Mouse (Mus musculus) CH12.LX (cell line): ENCODE measurements around the gene Ppm1l. TPM values are rescaled to one million over a fixed set of nuclear protein-coding genes. Genes with fewer than 3 reads are reported as not detected.

Experiments used
- DNase-seq: peaks from one replicate; pipeline ENCODE4 v3.0.0-alpha.2; 2013; ENCODE audit errors: extremely low read depth
- H3K27ac ChIP-seq: 2 replicates; pipeline ENCODE4 v1.5.1; 2012; ENCODE audit warnings: low read depth, mild to moderate bottlenecking, control low read depth, moderate library complexity; ENCODE audit not compliant: insufficient read depth
- H3K27me3 ChIP-seq: replicated peaks from 2 replicates; pipeline ENCODE3; 2012; ENCODE audit warnings: inconsistent platforms
- H3K36me3 ChIP-seq, 2 experiments: replicated peaks in 1 of 2; 2 replicates each; pipeline versions ENCODE3 to v1.6.1; 2012; ENCODE audit warnings: inconsistent platforms in 1 of 2, low read length in 1 of 2, mild to moderate bottlenecking in 1 of 2, mixed read lengths in 1 of 2, moderate library complexity in 1 of 2; ENCODE audit not compliant: control insufficient read depth in 1 of 2, insufficient read depth in 1 of 2
- H3K4me1 ChIP-seq, 2 experiments: 2 replicates each; pipeline ENCODE4 v1.6.1; 2012; ENCODE audit warnings: inconsistent platforms in 1 of 2, moderate library complexity in 1 of 2; ENCODE audit not compliant: insufficient read depth in 2 of 2, control insufficient read depth in 1 of 2
- H3K4me2 ChIP-seq: 2 replicates; pipeline ENCODE4 v1.6.1; 2012; ENCODE audit warnings: low read depth, mild to moderate bottlenecking, control low read depth; ENCODE audit not compliant: poor library complexity, insufficient read depth, severe bottlenecking
- H3K4me3 ChIP-seq, 3 experiments: fragments of 150-350 bp in 1 of 3; sonication (generic) in 1 of 3; replicated peaks in 1 of 3; 2 replicates each; pipeline versions ENCODE3 to v1.5.1; 2011 to 2012; ENCODE audit warnings: low read depth in 2 of 3, low read length in 2 of 3, mild to moderate bottlenecking in 2 of 3, moderate library complexity in 2 of 3, control low read depth in 1 of 3, improper control_type of control experiment in 1 of 3, inconsistent platforms in 1 of 3, mixed read lengths in 1 of 3; ENCODE audit not compliant: poor library complexity in 1 of 3
- H3K79me2 ChIP-seq: replicated peaks from 2 replicates; pipeline ENCODE4 v1.6.1; 2012; ENCODE audit warnings: mild to moderate bottlenecking, moderate library complexity; ENCODE audit not compliant: control insufficient read depth, poor library complexity, insufficient read depth, severe bottlenecking; ENCODE audit errors: extremely low read depth
- H3K9ac ChIP-seq: 2 replicates; pipeline ENCODE4 v1.6.1; 2012; ENCODE audit warnings: low read depth, mild to moderate bottlenecking, control low read depth, moderate library complexity; ENCODE audit not compliant: insufficient read depth
- H3K9me3 ChIP-seq: replicated peaks from 2 replicates; pipeline ENCODE3; 2012; ENCODE audit warnings: low read length, inconsistent platforms, mixed read lengths
- BHLHE40 ChIP-seq: IDR thresholded peaks from 2 replicates; pipeline ENCODE4 v1.6.1; 2011; ENCODE audit warnings: mild to moderate bottlenecking, low read depth, low read length, improper control_type of control experiment
- CHD1 ChIP-seq: IDR thresholded peaks from 2 replicates; pipeline ENCODE4 v1.6.1; 2012; ENCODE audit warnings: low read depth, low read length, improper control_type of control experiment, inconsistent platforms
- CHD2 ChIP-seq: IDR thresholded peaks from 2 replicates; pipeline ENCODE4 v1.6.1; 2011; ENCODE audit warnings: low read length, improper control_type of control experiment
- CTCF ChIP-seq, 2 experiments: IDR thresholded peaks in 1 of 2; conservative IDR thresholded peaks in 1 of 2; 2 replicates each; pipeline ENCODE4 v1.5.1; 2011 to 2012; ENCODE audit warnings: low read depth in 2 of 2, low read length in 2 of 2, improper control_type of control experiment in 1 of 2, inconsistent platforms in 1 of 2, mild to moderate bottlenecking in 1 of 2, moderate library complexity in 1 of 2
- E2F4 ChIP-seq: IDR thresholded peaks from 2 replicates; pipeline ENCODE4 v1.6.1; 2011; ENCODE audit warnings: low read depth, low read length, improper control_type of control experiment; ENCODE audit not compliant: insufficient replicate concordance
- EP300 ChIP-seq: IDR thresholded peaks from 2 replicates; pipeline ENCODE4 v1.6.1; 2011; ENCODE audit warnings: low read length, improper control_type of control experiment
- ETS1 ChIP-seq: conservative IDR thresholded peaks from 2 replicates; pipeline ENCODE4 v1.6.1; 2012; ENCODE audit warnings: low read depth, mild to moderate bottlenecking, inconsistent platforms, low read length, improper control_type of control experiment, moderate library complexity
- GABPA ChIP-seq: IDR thresholded peaks from 2 replicates; pipeline ENCODE4 v1.6.1; 2012; ENCODE audit warnings: low read depth, low read length, improper control_type of control experiment, inconsistent platforms; ENCODE audit not compliant: insufficient replicate concordance
- HCFC1 ChIP-seq: IDR thresholded peaks from 2 replicates; pipeline ENCODE4 v1.6.1; 2012; ENCODE audit warnings: low read depth, mild to moderate bottlenecking, inconsistent platforms, low read length, improper control_type of control experiment
- JUN ChIP-seq: IDR thresholded peaks from 2 replicates; pipeline ENCODE4 v1.6.1; 2011; ENCODE audit warnings: low read depth, mild to moderate bottlenecking, low read length, improper control_type of control experiment, moderate library complexity; ENCODE audit not compliant: insufficient read depth
- JUND ChIP-seq: conservative IDR thresholded peaks from 2 replicates; pipeline ENCODE4 v1.6.1; 2011; ENCODE audit warnings: low read depth, low read length, improper control_type of control experiment
- MXI1 ChIP-seq: IDR thresholded peaks from 2 replicates; pipeline ENCODE4 v1.6.1; 2011; ENCODE audit warnings: mild to moderate bottlenecking, low read depth, low read length, improper control_type of control experiment
- MYC ChIP-seq: IDR thresholded peaks from 2 replicates; pipeline ENCODE4 v1.6.1; 2011; ENCODE audit warnings: low read depth, mild to moderate bottlenecking, improper control_type of control experiment, low read length
- PAX5 ChIP-seq: IDR thresholded peaks from 2 replicates; pipeline ENCODE4 v1.6.1; 2012; ENCODE audit warnings: low read length, inconsistent platforms, mixed read lengths
- POLR2A ChIP-seq: IDR thresholded peaks from 2 replicates; pipeline ENCODE4 v1.6.1; 2011; ENCODE audit warnings: low read depth, mild to moderate bottlenecking, improper control_type of control experiment, low read length
- TCF12 ChIP-seq: IDR thresholded peaks from 2 replicates; pipeline ENCODE4 v1.6.1; 2014; ENCODE audit warnings: low read depth, mild to moderate bottlenecking, inconsistent platforms, low read length, improper control_type of control experiment
- ZC3H11A ChIP-seq: IDR thresholded peaks from 2 replicates; pipeline ENCODE4 v1.6.1; 2012; ENCODE audit warnings: low read depth, mild to moderate bottlenecking, inconsistent platforms, low read length, improper control_type of control experiment
- ZNF384 ChIP-seq: IDR thresholded peaks from 2 replicates; pipeline ENCODE4 v1.6.1; 2012; ENCODE audit warnings: low read depth, low read length, improper control_type of control experiment, inconsistent platforms
- dilution Hi-C: fragments of 300-500 bp; cut with MboI; formaldehyde crosslinking; loops from 2 replicates; pipeline ENCODE4 v1.14.3; 2020; ENCODE audit warnings: low sequenced_read_pairs; ENCODE audit not compliant: extremely low pct_unique_long_range_greater_than_20kb, extremely low pct_ligation_motif_present
- in situ Hi-C: fragments of 300-500 bp; cut with MboI; formaldehyde crosslinking; loops from 3 replicates; pipeline ENCODE4 v1.14.3; 2019; ENCODE audit warnings: low sequenced_read_pairs, low pct_ligation_motif_present, low pct_unique_long_range_greater_than_20kb, mixed read lengths
- polyA plus RNA-seq: library from polyadenylated mRNA; unstranded; fragments of >175 nt; gene quantifications from 2 replicates; pipeline ENCODE4 v1.2.1, GENCODE M21; 2012; ENCODE audit warnings: low read depth; ENCODE audit not compliant: insufficient read length
- total RNA-seq, 2 experiments: library from RNA; depleted of rRNA; stranded (reverse); fragments of 300-350 nt in 1 of 2; fragments of >200 nt in 1 of 2; gene quantifications; 2 replicates each; pipeline ENCODE4 v1.2.3; 2012 to 2014

Ppm1l gene
- total and polyA plus RNA-seq, 3 experiments = 0.68 to 2.4 (median 1.7) TPM

DNA sequence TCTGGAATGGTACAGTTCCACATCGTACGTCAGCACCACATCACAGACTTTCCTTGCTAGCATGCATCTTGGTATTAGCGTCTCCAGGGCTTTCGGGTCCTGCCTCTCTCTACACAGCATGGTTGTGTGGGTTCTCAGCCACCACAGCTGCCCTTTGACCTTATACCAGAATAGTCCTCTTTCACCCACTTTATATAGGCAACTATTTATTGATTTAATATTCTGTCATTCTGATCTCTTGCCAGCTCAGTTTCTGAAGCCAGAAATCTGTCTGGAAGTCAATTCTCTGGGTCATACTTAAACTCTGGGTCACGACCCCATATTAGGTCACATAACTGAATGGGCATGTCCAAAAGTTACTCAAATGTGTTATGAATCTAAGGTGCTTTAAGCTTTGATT lies 86.5 kb downstream of the Ppm1l start:
- dilution Hi-C loops (no loop called here), in situ Hi-C loops (no loop called here)
- Histone ChIP-seq H3K4me1 (peaks cover 0 to 9% of the 10 kb centered on the region in 2 experiments; a peak in 2 of 4 replicates), H3K79me2 (no peaks in the 10 kb centered on the region), H3K4me2 (no peak overlapping the region), H3K27me3 (no peaks in the 10 kb centered on the region), H3K27ac (no peak overlapping the region), H3K9me3 (no peaks in the 10 kb centered on the region), H3K4me3 (no peak overlapping the region), H3K36me3 (no peaks in the 10 kb centered on the region), H3K9ac (no peak overlapping the region)
- no peak for DNase-seq
- TF ChIP-seq MXI1 (no peak), JUN (no peak), PAX5 (no peak), ZC3H11A (no peak), MYC (no peak), HCFC1 (no peak), ETS1 (no peak), CHD2 (no peak), CHD1 (no peak), TCF12 (no peak), POLR2A (no peak), E2F4 (no peak), CTCF (conservative IDR thresholded peaks at IDR 0.05 in 1 of 2, IDR thresholded peaks at IDR 0.05 in 1 of 2; ENCODE audit: low read depth in 2 of 2, low read length in 2 of 2) (no peak), JUND (no peak), BHLHE40 (no peak)

DNA sequence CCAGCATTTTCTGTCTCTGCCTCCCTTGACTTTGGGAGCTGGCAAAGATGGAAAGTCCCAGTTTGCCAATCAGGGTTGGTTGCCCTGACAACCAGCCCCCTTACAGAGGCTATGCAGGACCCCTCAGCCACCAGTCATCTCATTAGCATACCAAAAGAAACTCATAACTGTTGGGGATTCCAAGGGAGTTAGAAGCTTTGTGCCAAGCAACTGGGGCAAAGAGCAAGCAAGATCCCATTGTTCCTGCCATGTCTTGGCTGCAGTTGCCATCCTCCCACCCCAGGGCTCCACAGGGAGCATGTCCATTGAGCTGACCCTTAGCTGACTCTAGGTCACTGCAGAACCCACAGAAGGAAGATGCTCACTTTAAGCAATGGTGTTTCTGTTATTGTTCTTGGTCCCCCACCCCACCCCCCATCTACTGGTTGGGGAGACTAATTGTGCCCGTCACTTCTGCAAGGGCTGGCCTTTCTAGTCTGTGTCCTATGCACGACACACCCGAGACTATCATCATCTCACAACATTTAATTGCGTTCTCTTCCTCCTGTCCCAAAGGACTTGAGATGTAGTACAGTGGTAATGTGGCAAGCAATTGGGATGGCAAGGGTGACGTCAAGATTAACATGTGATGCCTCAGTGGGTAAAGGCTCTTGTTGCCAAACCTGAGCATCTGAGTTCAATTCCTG lies 89.7 kb downstream of the Ppm1l start:
- H3K9me3 ChIP-seq = no peaks in the 10 kb centered on the region
- H3K4me1 ChIP-seq = peaks cover 0 to 13% of the 10 kb centered on the region in 2 experiments; a peak in 2 of 4 replicates
- DNase-seq = no peak
- no peak overlapping the region for H3K4me2 ChIP-seq
- no peak overlapping the region for H3K9ac ChIP-seq
- in situ Hi-C loops (no loop called here), dilution Hi-C loops (no loop called here)
- H3K4me3 ChIP-seq = no peak overlapping the region
- no peak overlapping the region for H3K27ac ChIP-seq
- no peaks in the 10 kb centered on the region for H3K27me3 ChIP-seq
- TF ChIP-seq EP300 (no peak), BHLHE40 (no peak), ZNF384 (no peak), GABPA (no peak), JUND (no peak)
- H3K79me2 ChIP-seq = no peaks in the 10 kb centered on the region
- H3K36me3 ChIP-seq = no peaks in the 10 kb centered on the region
